Mouse (Mus musculus): ENCODE measurements around the gene Dnaja4. TPM values are rescaled to one million over a fixed set of nuclear protein-coding genes. Genes with fewer than 3 reads are reported as not detected.
A peak's percentile ranks its signal among the peaks of the same experiment; 100 is the strongest.
"Not testable (repeated sequence)": the region's sequence is repeated elsewhere in the genome, so short reads cannot be mapped to it uniquely, and the experiment has no call there.

Dnaja4 gene
- polyA plus RNA-seq, 1 experiment from 2014 or later = 6.9 TPM

GRCm38 (mm10) chr9:54691241-54691805, 7.3 kb upstream of the Dnaja4 start:
- peak; percentile 49 for ATAC-seq
- WGBS = 2% methylated on average over 31 of the region's 31 CpGs
- H3K27me3 ChIP-seq (replicated peaks; ENCODE audit: control insufficient read depth, insufficient read depth, low read length); H3K27ac ChIP-seq (ENCODE audit: low read length); H3K9me3 ChIP-seq (ENCODE audit: control insufficient read depth, low read length); H3K4me1 ChIP-seq (replicated peaks; ENCODE audit: control insufficient read depth, insufficient read depth, low read length); H3K36me3 ChIP-seq (ENCODE audit: control insufficient read depth, insufficient read depth): not testable (repeated sequence)
- Histone ChIP-seq H3K9ac (replicated peaks; ENCODE audit: low read depth, low read length) (0 out of 2 replicates have a peak overlapping the region, but pooled peaks have one; percentile 35), H3K4me3 (replicated peaks; ENCODE audit: low read length) (peak overlapping the region; percentile 35), H3K4me2 (ENCODE audit: low read length) (peak overlapping the region; percentile 54)

GRCm38 (mm10) chr9:54699087-54699344, 343 bp downstream of the Dnaja4 start:
- ATAC-seq = no peak
- Histone ChIP-seq H3K4me3 (replicated peaks; ENCODE audit: low read length) (peak overlapping the region; percentile 76), H3K4me1 (replicated peaks; ENCODE audit: control insufficient read depth, insufficient read depth, low read length) (peaks cover 11% of the 10 kb centered on the region), H3K9me3 (ENCODE audit: control insufficient read depth, low read length) (no peaks in the 10 kb centered on the region), H3K4me2 (ENCODE audit: low read length) (peak overlapping the region; percentile 66), H3K27me3 (replicated peaks; ENCODE audit: control insufficient read depth, insufficient read depth, low read length) (no peaks in the 10 kb centered on the region), H3K27ac (ENCODE audit: low read length) (no peak overlapping the region), H3K9ac (replicated peaks; ENCODE audit: low read depth, low read length) (peak overlapping the region; percentile 82), H3K36me3 (ENCODE audit: control insufficient read depth, insufficient read depth) (no peaks in the 10 kb centered on the region)
- WGBS = 9% methylated on average over 27 of the region's 27 CpGs

- H3K4me1 ChIP-seq (replicated peaks; ENCODE audit: control insufficient read depth, insufficient read depth, low read length) = peaks cover 11% of the 10 kb centered on the region
- no peak overlapping the region for H3K27ac ChIP-seq (ENCODE audit: low read length)
- peak overlapping the region; percentile 82 for H3K9ac ChIP-seq (replicated peaks; ENCODE audit: low read depth, low read length)
- WGBS = under 1% methylated on average over 92 of the region's 92 CpGs
- H3K4me3 ChIP-seq (replicated peaks; ENCODE audit: low read length) = peak overlapping the region; percentile 76
- no peaks in the 10 kb centered on the region for H3K36me3 ChIP-seq (ENCODE audit: control insufficient read depth, insufficient read depth)
- peak overlapping the region; percentile 66 for H3K4me2 ChIP-seq (ENCODE audit: low read length)
- H3K27me3 ChIP-seq (replicated peaks; ENCODE audit: control insufficient read depth, insufficient read depth, low read length) = no peaks in the 10 kb centered on the region
- H3K9me3 ChIP-seq (ENCODE audit: control insufficient read depth, low read length) = no peaks in the 10 kb centered on the region
- ATAC-seq = peak; percentile 79
Measured at GRCm38 (mm10) chr9:54699345-54700173, 886 bp downstream of the Dnaja4 start.

GRCm38 (mm10) chr9:54700174-54700475, 1.5 kb downstream of the Dnaja4 start:
- no peaks in the 10 kb centered on the region for H3K27me3 ChIP-seq (replicated peaks; ENCODE audit: control insufficient read depth, insufficient read depth, low read length)
- peak overlapping the region; percentile 66 for H3K4me2 ChIP-seq (ENCODE audit: low read length)
- 0 out of 2 replicates have a peak, but pooled peaks have one; percentile 18 for ATAC-seq
- peaks cover 11% of the 10 kb centered on the region for H3K4me1 ChIP-seq (replicated peaks; ENCODE audit: control insufficient read depth, insufficient read depth, low read length)
- 29% methylated on average over 9 of the region's 9 CpGs for WGBS
- H3K9me3 ChIP-seq (ENCODE audit: control insufficient read depth, low read length) = no peaks in the 10 kb centered on the region
- peak overlapping the region; percentile 82 for H3K9ac ChIP-seq (replicated peaks; ENCODE audit: low read depth, low read length)
- H3K36me3 ChIP-seq (ENCODE audit: control insufficient read depth, insufficient read depth) = no peaks in the 10 kb centered on the region
- H3K4me3 ChIP-seq (replicated peaks; ENCODE audit: low read length) = peak overlapping the region; percentile 76
- H3K27ac ChIP-seq (ENCODE audit: low read length) = no peak overlapping the region

GRCm38 (mm10) chr9:54700746-54701145, 2.1 kb downstream of the Dnaja4 start:
- Histone ChIP-seq H3K4me3 (replicated peaks; ENCODE audit: low read length) (no peak overlapping the region), H3K9ac (replicated peaks; ENCODE audit: low read depth, low read length) (no peak overlapping the region), H3K27me3 (replicated peaks; ENCODE audit: control insufficient read depth, insufficient read depth, low read length) (no peaks in the 10 kb centered on the region), H3K4me1 (replicated peaks; ENCODE audit: control insufficient read depth, insufficient read depth, low read length) (peaks cover 11% of the 10 kb centered on the region), H3K9me3 (ENCODE audit: control insufficient read depth, low read length) (no peaks in the 10 kb centered on the region), H3K4me2 (ENCODE audit: low read length) (no peak overlapping the region), H3K36me3 (ENCODE audit: control insufficient read depth, insufficient read depth) (no peaks in the 10 kb centered on the region), H3K27ac (ENCODE audit: low read length) (no peak overlapping the region)
- ATAC-seq = no peak
- 83% methylated on average over 7 of the region's 7 CpGs for WGBS

GRCm38 (mm10) chr9:54702581-54702980, 3.9 kb downstream of the Dnaja4 start:
- H3K4me2 ChIP-seq (ENCODE audit: low read length) = no peak overlapping the region
- H3K27me3 ChIP-seq (replicated peaks; ENCODE audit: control insufficient read depth, insufficient read depth, low read length) = no peaks in the 10 kb centered on the region
- WGBS = 76% methylated on average over 2 of the region's 2 CpGs
- no peaks in the 10 kb centered on the region for H3K9me3 ChIP-seq (ENCODE audit: control insufficient read depth, low read length)
- H3K9ac ChIP-seq (replicated peaks; ENCODE audit: low read depth, low read length) = no peak overlapping the region
- no peaks in the 10 kb centered on the region for H3K36me3 ChIP-seq (ENCODE audit: control insufficient read depth, insufficient read depth)
- no peak overlapping the region for H3K4me3 ChIP-seq (replicated peaks; ENCODE audit: low read length)
- no peak for ATAC-seq
- peaks cover 14% of the 10 kb centered on the region for H3K4me1 ChIP-seq (replicated peaks; ENCODE audit: control insufficient read depth, insufficient read depth, low read length)
- no peak overlapping the region for H3K27ac ChIP-seq (ENCODE audit: low read length)

GRCm38 (mm10) chr9:54704361-54704760, 5.7 kb downstream of the Dnaja4 start:
- peaks cover 14% of the 10 kb centered on the region for H3K4me1 ChIP-seq (replicated peaks; ENCODE audit: control insufficient read depth, insufficient read depth, low read length)
- no peaks in the 10 kb centered on the region for H3K27me3 ChIP-seq (replicated peaks; ENCODE audit: control insufficient read depth, insufficient read depth, low read length)
- WGBS = 69% methylated on average over 5 of the region's 5 CpGs
- no peak overlapping the region for H3K9ac ChIP-seq (replicated peaks; ENCODE audit: low read depth, low read length)
- no peak for ATAC-seq
- H3K4me3 ChIP-seq (replicated peaks; ENCODE audit: low read length) = no peak overlapping the region
- no peaks in the 10 kb centered on the region for H3K36me3 ChIP-seq (ENCODE audit: control insufficient read depth, insufficient read depth)
- H3K9me3 ChIP-seq (ENCODE audit: control insufficient read depth, low read length) = no peaks in the 10 kb centered on the region
- H3K27ac ChIP-seq (ENCODE audit: low read length) = no peak overlapping the region
- no peak overlapping the region for H3K4me2 ChIP-seq (ENCODE audit: low read length)

GRCm38 (mm10) chr9:54705561-54705960, 6.9 kb downstream of the Dnaja4 start:
- H3K9me3 ChIP-seq (ENCODE audit: control insufficient read depth, low read length) = no peaks in the 10 kb centered on the region
- no peak overlapping the region for H3K4me2 ChIP-seq (ENCODE audit: low read length)
- H3K36me3 ChIP-seq (ENCODE audit: control insufficient read depth, insufficient read depth) = peaks cover under 1% of the 10 kb centered on the region; the same call in 1 of the 2 replicates
- H3K9ac ChIP-seq (replicated peaks; ENCODE audit: low read depth, low read length) = no peak overlapping the region
- no peak overlapping the region for H3K4me3 ChIP-seq (replicated peaks; ENCODE audit: low read length)
- ATAC-seq = no peak
- H3K4me1 ChIP-seq (replicated peaks; ENCODE audit: control insufficient read depth, insufficient read depth, low read length) = peaks cover 7% of the 10 kb centered on the region; the same call in 1 of the 2 replicates
- H3K27me3 ChIP-seq (replicated peaks; ENCODE audit: control insufficient read depth, insufficient read depth, low read length) = no peaks in the 10 kb centered on the region
- WGBS = 88% methylated on average over 1 of the region's 1 CpGs
- H3K27ac ChIP-seq (ENCODE audit: low read length) = no peak overlapping the region

GRCm38 (mm10) chr9:54707288-54707999, 8.8 kb downstream of the Dnaja4 start:
- Histone ChIP-seq H3K27ac (ENCODE audit: low read length) (peak overlapping the region; percentile 48), H3K27me3 (replicated peaks; ENCODE audit: control insufficient read depth, insufficient read depth, low read length) (no peaks in the 10 kb centered on the region), H3K9me3 (ENCODE audit: control insufficient read depth, low read length) (no peaks in the 10 kb centered on the region), H3K9ac (replicated peaks; ENCODE audit: low read depth, low read length) (no peak overlapping the region), H3K4me2 (ENCODE audit: low read length) (no peak overlapping the region), H3K36me3 (ENCODE audit: control insufficient read depth, insufficient read depth) (peaks cover 3% of the 10 kb centered on the region; the same call in 1 of the 2 replicates), H3K4me1 (replicated peaks; ENCODE audit: control insufficient read depth, insufficient read depth, low read length) (peaks cover 7% of the 10 kb centered on the region; the same call in 1 of the 2 replicates), H3K4me3 (replicated peaks; ENCODE audit: low read length) (no peak overlapping the region)
- 17% methylated on average over 8 of the region's 8 CpGs for WGBS
- peak; percentile 83 for ATAC-seq

Measured in forebrain, embryonic 16.5 days (tissue).